Mouse (Mus musculus) liver, adult 2 months (tissue): ENCODE data around the gene Xpr1.

Experiments
- CTCF ChIP-seq: fragments of 200-500 bp; IDR thresholded peaks from 2 replicates; pipeline ENCODE4 v1.5.1; 2011; ENCODE audit warnings: low read depth, low read length, control low read depth
- POLR2A ChIP-seq: fragments of 200-500 bp; IDR thresholded peaks from 2 replicates; pipeline ENCODE4 v1.6.1; 2011; ENCODE audit warnings: low read length, control low read depth; ENCODE audit not compliant: insufficient read depth; ENCODE audit errors: extremely low read depth

DNA sequence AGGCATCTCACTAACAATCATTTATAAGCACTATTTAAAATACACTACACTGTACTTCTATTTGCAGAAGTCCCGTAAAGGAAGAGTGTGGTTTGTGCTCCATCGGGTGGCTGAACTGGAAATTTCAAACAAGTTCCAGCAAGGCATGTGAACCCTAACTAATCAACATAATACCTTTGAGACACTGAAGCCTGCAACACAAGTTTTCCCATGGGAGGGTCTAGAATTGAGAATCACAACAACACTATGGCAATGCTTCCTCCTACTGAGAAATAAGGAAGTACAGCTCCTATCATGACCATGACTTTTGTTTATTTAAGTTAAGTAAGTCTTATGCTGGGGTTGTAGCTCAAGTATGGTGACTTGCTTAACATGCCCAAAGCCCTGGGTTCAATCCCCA lies 4.5 kb downstream of the Xpr1 start:
- no peak for TF ChIP-seq POLR2A
- no peak for TF ChIP-seq CTCF
